Mouse (Mus musculus) stomach, postnatal 0 days (tissue): ENCODE measurements around the gene Tm9sf1. TPM values are rescaled to one million over a fixed set of nuclear protein-coding genes. Genes with fewer than 3 reads are reported as not detected.

ENCODE experiments used
- ATAC-seq: fragments of 200-750 bp; cut with Nextera tagmentation; 2 replicates; pipeline ENCODE4 v1.8.0; 2017; ENCODE audit not compliant: low FRiP score, low TSS enrichment
- DNase-seq: peaks from one replicate; pipeline ENCODE4 v3.0.0-alpha.2; 2016; ENCODE audit warnings: low spot score
- H3K27ac ChIP-seq: fragments of 300-500 bp; sonication (generic); replicated peaks from 2 replicates; pipeline ENCODE4 v1.5.1; 2014; ENCODE audit warnings: mild to moderate bottlenecking, control low read depth
- H3K27me3 ChIP-seq: fragments of 300-500 bp; sonication (generic); 2 replicates; pipeline ENCODE4 v1.6.1; 2014; ENCODE audit warnings: low read length; ENCODE audit not compliant: control insufficient read depth, insufficient read depth
- H3K36me3 ChIP-seq: fragments of 300-500 bp; sonication (generic); 2 replicates; pipeline ENCODE4 v1.6.1; 2014; ENCODE audit warnings: low read length, mixed read lengths; ENCODE audit not compliant: control insufficient read depth, insufficient read depth
- H3K4me1 ChIP-seq: fragments of 300-500 bp; sonication (generic); replicated peaks from 2 replicates; pipeline ENCODE4 v1.6.1; 2014; ENCODE audit warnings: antibody characterized with exemption; ENCODE audit not compliant: control insufficient read depth, insufficient read depth
- H3K4me2 ChIP-seq: fragments of 300-500 bp; sonication (generic); replicated peaks from 2 replicates; pipeline ENCODE4 v1.6.1; 2014; ENCODE audit warnings: low read depth, mild to moderate bottlenecking, control low read depth, moderate library complexity
- H3K4me3 ChIP-seq: fragments of 300-500 bp; sonication (generic); 2 replicates; pipeline ENCODE4 v1.5.1; 2014; ENCODE audit warnings: low read depth, low read length, control low read depth
- H3K9ac ChIP-seq: fragments of 300-500 bp; sonication (generic); 2 replicates; pipeline ENCODE4 v1.6.1; 2014; ENCODE audit warnings: mild to moderate bottlenecking, low read length, control low read depth, mixed read lengths
- H3K9me3 ChIP-seq: fragments of 300-500 bp; sonication (generic); 2 replicates; pipeline ENCODE4 v1.6.1; 2016; ENCODE audit warnings: low read length; ENCODE audit not compliant: control insufficient read depth
- CTCF ChIP-seq: IDR thresholded peaks from 2 replicates; pipeline ENCODE4 v1.5.1; 2016; ENCODE audit warnings: antibody characterized with exemption, low read depth, mild to moderate bottlenecking, moderate library complexity
- EP300 ChIP-seq: optimal IDR thresholded peaks from 2 replicates; pipeline ENCODE3; 2016; ENCODE audit warnings: antibody characterized with exemption
- WGBS: fragments of 180-500 bp; shearing (Covaris S2); extraction: QIAGEN DNeasy Blood & Tissue Kit; methylation state at CpG from one replicate; pipeline ENCODE4 v1.1.7; 2014; 5-methylcytosine and 5-hydroxymethylcytosine counted together
- polyA plus RNA-seq: library from polyadenylated mRNA; unstranded; fragments of >200 nt; fragmentation: Nextera tagmentation; extraction: Ambion mirVana; gene quantifications from 2 replicates; pipeline ENCODE4 v1.2.1, GENCODE M21; 2015

Tm9sf1 gene
- polyA plus RNA-seq, 1 experiment from 2014 or later = 75.6 TPM

- Histone ChIP-seq H3K9me3 (no peaks in the 10 kb centered on the region), H3K27me3 (no peaks in the 10 kb centered on the region), H3K4me3 (no peak overlapping the region), H3K27ac (no peak overlapping the region), H3K4me2 (no peak overlapping the region), H3K36me3 (no peaks in the 10 kb centered on the region; the same call in 1 of the 2 replicates), H3K4me1 (no peaks in the 10 kb centered on the region; the same call in 1 of the 2 replicates), H3K9ac (no peak overlapping the region)
- TF ChIP-seq CTCF (no peak), EP300 (no peak)
- peak; percentile 24 for DNase-seq
- peak; percentile 83 for ATAC-seq
- WGBS = 79% methylated on average over 5 of the region's 5 CpGs
Measured at GRCm38 (mm10) chr14:55658011-55658410, 14.4 kb upstream of the Tm9sf1 start.

DNA sequence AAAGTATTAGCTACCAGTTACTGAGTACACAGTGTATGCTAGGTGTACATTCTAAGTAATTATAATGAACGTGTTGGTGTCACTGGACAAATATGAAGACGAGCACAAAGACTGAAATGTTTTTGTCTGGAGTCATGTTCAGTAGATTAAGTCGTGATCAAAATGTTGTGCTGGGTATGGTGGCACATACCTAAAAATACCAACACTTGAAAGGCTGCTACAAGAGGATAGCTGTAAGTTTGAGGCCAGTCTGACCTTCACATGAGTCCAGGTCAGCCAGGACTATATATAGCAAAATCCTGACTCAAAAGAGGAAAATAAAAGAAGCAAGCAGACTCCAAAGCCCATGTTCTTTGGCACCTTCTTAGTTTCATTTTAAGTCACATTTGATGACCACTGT lies 13.3 kb upstream of the Tm9sf1 start:
- Histone ChIP-seq H3K27ac (no peak overlapping the region), H3K4me1 (no peaks in the 10 kb centered on the region; the same call in 1 of the 2 replicates), H3K27me3 (no peaks in the 10 kb centered on the region), H3K9ac (no peak overlapping the region), H3K9me3 (no peaks in the 10 kb centered on the region), H3K4me3 (no peak overlapping the region), H3K36me3 (no peaks in the 10 kb centered on the region; the same call in 1 of the 2 replicates), H3K4me2 (no peak overlapping the region)
- WGBS = 79% methylated on average over 3 of the region's 3 CpGs
- no peak for TF ChIP-seq EP300
- ATAC-seq = no peak
- DNase-seq = no peak

- H3K27ac ChIP-seq = no peak overlapping the region
- H3K9me3 ChIP-seq = no peaks in the 10 kb centered on the region
- H3K4me3 ChIP-seq = no peak overlapping the region
- no peak for DNase-seq
- H3K27me3 ChIP-seq = no peaks in the 10 kb centered on the region
- no peak overlapping the region for H3K4me2 ChIP-seq
- no peaks in the 10 kb centered on the region for H3K4me1 ChIP-seq
- WGBS = 85% methylated on average over 7 of the region's 7 CpGs
- no peaks in the 10 kb centered on the region for H3K36me3 ChIP-seq
- TF ChIP-seq EP300 (no peak), CTCF (no peak)
- ATAC-seq = no peak
- no peak overlapping the region for H3K9ac ChIP-seq
Measured at GRCm38 (mm10) chr14:55651528-55651927, 7.9 kb upstream of the Tm9sf1 start.

- 96% methylated on average over 2 of the region's 2 CpGs for WGBS
- TF ChIP-seq EP300 (no peak), CTCF (no peak)
- H3K36me3 ChIP-seq = no peaks in the 10 kb centered on the region
Measured at GRCm38 (mm10) chr14:55649884-55650283, 6.3 kb upstream of the Tm9sf1 start, which contains the start of gene Tssk4. Tssk4 (plus strand) TSS chr14:55650184.

GRCm38 (mm10) chr14:55644261-55644888 lies 769 bp upstream of the Tm9sf1 start:
- H3K4me1 ChIP-seq = no peaks in the 10 kb centered on the region; the same call in none of the 2 replicates
- WGBS = 17% methylated on average over 17 of the region's 17 CpGs
- peaks cover 6% of the 10 kb centered on the region for H3K36me3 ChIP-seq
- no peak for ATAC-seq
- H3K27me3 ChIP-seq = no peaks in the 10 kb centered on the region
- TF ChIP-seq CTCF (no peak), EP300 (no peak)
- peak overlapping the region; percentile 94 for H3K9ac ChIP-seq
- peak overlapping the region; percentile 78 for H3K4me2 ChIP-seq
- peak overlapping the region; percentile 88 for H3K4me3 ChIP-seq
- H3K27ac ChIP-seq = peak overlapping the region; percentile 96
- DNase-seq = peak; percentile 25
- H3K9me3 ChIP-seq = no peaks in the 10 kb centered on the region

More at GRCm38 (mm10) chr14:55649884-55650283, 6.3 kb upstream of the Tm9sf1 start, which contains the start of gene Tssk4:
- ATAC-seq (no peak), DNase-seq (no peak)
- no peak within 1 kb of the TSS for H3K27ac ChIP-seq
- H3K9ac ChIP-seq = no peak within 1 kb of the TSS
- no peaks in the 10 kb centered on the region for H3K27me3 ChIP-seq
- no peaks in the 10 kb centered on the region for H3K9me3 ChIP-seq
- no peaks in the 10 kb centered on the region; the same call in 1 of the 2 replicates for H3K4me1 ChIP-seq
- H3K4me3 ChIP-seq = no peak within 1 kb of the TSS
- no peak within 1 kb of the TSS for H3K4me2 ChIP-seq

GRCm38 (mm10) chr14:55642679-55643059 lies 937 bp downstream of the Tm9sf1 start:
- Histone ChIP-seq H3K4me1 (no peaks in the 10 kb centered on the region; the same call in none of the 2 replicates), H3K4me2 (peak overlapping the region; percentile 78), H3K4me3 (peak overlapping the region; percentile 88), H3K36me3 (peaks cover 10% of the 10 kb centered on the region), H3K27ac (peak overlapping the region; percentile 96), H3K27me3 (no peaks in the 10 kb centered on the region), H3K9me3 (no peaks in the 10 kb centered on the region), H3K9ac (peak overlapping the region; percentile 94)
- 20% methylated on average over 8 of the region's 8 CpGs for WGBS
- DNase-seq = no peak
- ATAC-seq = peak; percentile 31
- no peak for TF ChIP-seq CTCF
- TF ChIP-seq EP300 = no peak
